Mouse (Mus musculus) ES-E14 (cell line): ENCODE data around the gene Hacd2. TPM values are rescaled to one million over a fixed set of nuclear protein-coding genes. Genes with fewer than 3 reads are reported as not detected.

Experiments used
- DNase-seq: peaks from one replicate; pipeline ENCODE4 v3.0.0-alpha.2; 2013; ENCODE audit warnings: low read depth, low spot score
- H3K27ac ChIP-seq: 2 replicates; pipeline ENCODE4 v1.5.1; 2012; ENCODE audit warnings: low read depth, mild to moderate bottlenecking, low read length, moderate library complexity, mixed read lengths; ENCODE audit not compliant: poor library complexity, insufficient read depth, severe bottlenecking
- H3K36me3 ChIP-seq: 2 replicates; pipeline ENCODE4 v1.6.1; 2012; ENCODE audit warnings: mild to moderate bottlenecking, low read length, moderate library complexity, mixed read lengths; ENCODE audit not compliant: control insufficient read depth, poor library complexity, insufficient read depth, severe bottlenecking
- H3K4me1 ChIP-seq, 2 experiments: fragments of 150-350 bp in 1 of 2; sonication (generic) in 1 of 2; 2 replicates each; pipeline ENCODE4 v1.6.1; 2012; ENCODE audit warnings: low read length in 2 of 2, mild to moderate bottlenecking in 1 of 2, mixed read lengths in 1 of 2; ENCODE audit not compliant: control insufficient read depth in 2 of 2, insufficient read depth in 2 of 2, poor library complexity in 1 of 2
- H3K4me3 ChIP-seq, 2 experiments: fragments of 150-350 bp in 1 of 2; sonication (generic) in 1 of 2; 2 replicates each; pipeline ENCODE4 v1.5.1; 2012; ENCODE audit warnings: low read length in 2 of 2, low read depth in 1 of 2, mild to moderate bottlenecking in 1 of 2, mixed read lengths in 1 of 2; ENCODE audit not compliant: insufficient read depth in 1 of 2, poor library complexity in 1 of 2, severe bottlenecking in 1 of 2
- H3K9ac ChIP-seq: 2 replicates; pipeline ENCODE4 v1.6.1; 2012; ENCODE audit warnings: low read depth, mild to moderate bottlenecking, low read length, mixed read lengths; ENCODE audit not compliant: poor library complexity, insufficient read depth, severe bottlenecking
- H3K9me3 ChIP-seq: fragments of 150-350 bp; sonication (generic); 2 replicates; pipeline ENCODE4 v1.6.1; 2012; ENCODE audit warnings: low read depth, mild to moderate bottlenecking, low read length; ENCODE audit not compliant: control insufficient read depth, insufficient read depth
- CHD2 ChIP-seq: IDR thresholded peaks from 2 replicates; pipeline ENCODE4 v1.6.1; 2014; ENCODE audit warnings: mild to moderate bottlenecking, low read depth, low read length, inconsistent platforms
- HCFC1 ChIP-seq: IDR thresholded peaks from 2 replicates; pipeline ENCODE4 v1.6.1; 2012; ENCODE audit warnings: low read length, inconsistent platforms, borderline replicate concordance; ENCODE audit not compliant: insufficient read depth
- MAFK ChIP-seq: IDR thresholded peaks from 2 replicates; pipeline ENCODE4 v1.6.1; 2014; ENCODE audit warnings: mild to moderate bottlenecking, low read depth, low read length, inconsistent platforms; ENCODE audit not compliant: insufficient read depth
- ZC3H11A ChIP-seq: IDR thresholded peaks from 2 replicates; pipeline ENCODE4 v1.6.1; 2012; ENCODE audit warnings: low read depth, mild to moderate bottlenecking, inconsistent platforms, low read length, borderline replicate concordance
- ZNF384 ChIP-seq: IDR thresholded peaks from 2 replicates; pipeline ENCODE4 v1.6.1; 2012; ENCODE audit warnings: low read depth, low read length, inconsistent platforms
- in situ Hi-C, 2 experiments: fragments of 600-800 bp; cut with MboI; formaldehyde crosslinking; loops; one replicate each; pipeline ENCODE4 v1.15.1; 2025; ENCODE audit warnings: low sequenced_read_pairs in 2 of 2, inconsistent platforms in 1 of 2; ENCODE audit not compliant: unreplicated experiment in 2 of 2
- total RNA-seq: library from RNA; depleted of rRNA; stranded (reverse); fragments of 300-350 nt; gene quantifications from 2 replicates; pipeline ENCODE4 v1.2.3, GENCODE M21; 2012

Hacd2 gene
- total RNA-seq, 1 experiment, result 98.8 TPM

GRCm38 (mm10) chr16:35141839-35142238 is 119.6 kb downstream of the Hacd2 start:
- H3K9me3 ChIP-seq, result 0 out of 2 replicates have a peak, but pooled peaks cover 3% of the 10 kb centered on the region
- in situ Hi-C loops, result no loop called here
- peaks cover 1 to 2% of the 10 kb centered on the region in 2 experiments; a peak in 2 of 4 replicates for H3K4me1 ChIP-seq
- no peak for DNase-seq
- TF ChIP-seq CHD2 (no peak), HCFC1 (no peak)
- H3K27ac ChIP-seq, result no peak overlapping the region
- H3K36me3 ChIP-seq, result no peaks in the 10 kb centered on the region
- H3K4me3 ChIP-seq, result no peak overlapping the region
- no peak overlapping the region for H3K9ac ChIP-seq

GRCm38 (mm10) chr16:35146153-35146552 is 123.9 kb downstream of the Hacd2 start:
- in situ Hi-C loops, result no loop called here

GRCm38 (mm10) chr16:35153146-35153755 is 131.0 kb downstream of the Hacd2 start:
- no peak for DNase-seq
- TF ChIP-seq ZC3H11A, result no peak
- no peak for TF ChIP-seq CHD2
- no peak for TF ChIP-seq HCFC1
- TF ChIP-seq ZNF384, result no peak
- no peak for TF ChIP-seq MAFK
- Histone ChIP-seq H3K9me3 (no peaks in the 10 kb centered on the region), H3K27ac (no peak overlapping the region), H3K36me3 (no peaks in the 10 kb centered on the region), H3K9ac (no peak overlapping the region), H3K4me3 (no peak overlapping the region), H3K4me1 (peaks cover 0 to 3% of the 10 kb centered on the region in 2 experiments; a peak in 1 of 4 replicates)
- in situ Hi-C loops, result no loop called here

More at GRCm38 (mm10) chr16:35146153-35146552, 123.9 kb downstream of the Hacd2 start:
- H3K36me3 ChIP-seq, result no peaks in the 10 kb centered on the region
- 0 out of 2 replicates have a peak, but pooled peaks cover 3% of the 10 kb centered on the region for H3K9me3 ChIP-seq
- peaks cover 2% of the 10 kb centered on the region in 2 experiments; a peak in 2 of 4 replicates for H3K4me1 ChIP-seq
- H3K4me3 ChIP-seq, result no peak overlapping the region
- DNase-seq, result peak; percentile 84
- H3K9ac ChIP-seq, result no peak overlapping the region
- peak overlapping the region; percentile 17; the same call in 1 of the 2 replicates for H3K27ac ChIP-seq
- TF ChIP-seq ZC3H11A (no peak), CHD2 (peak; percentile 71), HCFC1 (no peak), MAFK (0 out of 2 replicates have a peak, but pooled peaks have one; percentile 7), ZNF384 (no peak)

- H3K4me1 ChIP-seq, result peaks cover 0 to 3% of the 10 kb centered on the region in 2 experiments; a peak in 1 of 4 replicates
- TF ChIP-seq ZNF384, result no peak
- TF ChIP-seq MAFK, result no peak
- no peak for TF ChIP-seq HCFC1
- no peak for TF ChIP-seq CHD2
- no peak for TF ChIP-seq ZC3H11A
- no peak for DNase-seq
- H3K4me3 ChIP-seq, result peak overlapping the region; percentile 73 to 80
- H3K36me3 ChIP-seq, result no peaks in the 10 kb centered on the region
- H3K9me3 ChIP-seq, result no peaks in the 10 kb centered on the region
- H3K9ac ChIP-seq, result peak overlapping the region; percentile 3; the same call in 1 of the 2 replicates
- H3K27ac ChIP-seq, result no peak overlapping the region
- in situ Hi-C loops, result no loop called here
These were observed 132.0 kb downstream of the Hacd2 start for GRCm38 (mm10) chr16:35154245-35154640.
